Mouse (Mus musculus): ENCODE measurements around the gene Hivep2. TPM values are rescaled to one million over a fixed set of nuclear protein-coding genes. Genes with fewer than 3 reads are reported as not detected.

Hivep2 gene
- polyA plus RNA-seq (2012), result 0.67 and 0.79 TPM in 2 replicates

DNA sequence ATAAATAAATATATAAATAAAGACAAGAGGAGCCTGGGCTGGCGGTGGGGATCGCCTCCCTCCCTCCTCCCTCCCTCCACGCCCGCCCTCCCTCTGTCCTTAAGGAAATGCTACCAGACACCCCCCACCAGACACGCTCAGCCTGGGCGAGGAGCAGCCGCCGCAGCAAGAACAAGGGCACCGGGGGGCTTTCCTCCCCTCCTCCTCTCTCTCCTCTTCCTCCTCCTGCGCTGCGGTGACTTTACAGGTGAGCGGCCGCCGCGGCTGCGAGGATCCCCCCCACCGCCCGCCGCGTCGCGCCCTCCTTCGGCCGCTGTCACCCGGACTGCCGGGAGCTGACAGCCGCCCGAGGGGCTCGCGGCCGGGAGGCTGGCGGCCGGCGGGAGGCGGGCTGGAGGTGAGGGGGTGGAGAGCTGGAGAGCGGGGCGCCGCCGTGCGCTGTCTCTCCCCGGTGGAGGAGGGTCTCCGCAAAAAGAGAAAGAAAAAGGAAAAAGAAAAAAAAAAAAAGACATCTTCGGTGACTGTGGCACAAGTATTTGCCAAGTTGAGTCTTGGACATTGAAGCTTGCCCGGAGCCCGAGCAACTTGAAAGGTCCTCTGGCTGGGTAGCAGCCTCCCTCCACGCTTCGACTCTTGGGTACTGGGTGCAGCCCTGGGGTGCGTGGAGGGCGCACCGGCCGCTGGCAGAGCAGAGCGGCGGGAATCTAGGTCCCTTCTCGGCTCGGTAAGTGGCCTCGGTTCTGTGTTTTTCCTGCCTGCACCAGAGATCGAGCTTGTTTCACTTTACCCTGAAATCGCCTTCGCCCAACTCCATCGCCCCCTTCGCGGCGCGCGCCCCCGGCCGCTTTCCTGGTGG, at the start of gene Hivep2:
Gene Hivep2, plus strand, starts transcription at position 102 of the 856 bp plus-strand sequence.

Other genes with a start within 250 kb of the Hivep2 start
- gene Aig1, start 97.1 kb upstream of the Hivep2 start, polyA plus RNA-seq (2012), result 12.7 and 18.6 TPM in 2 replicates

All from megakaryocyte-erythroid progenitor cell, adult 5 weeks (primary cell).